Mouse (Mus musculus) heart, adult 2 months (tissue): ENCODE measurements around the gene 1700029I15Rik. TPM values are rescaled to one million over a fixed set of nuclear protein-coding genes. Genes with fewer than 3 reads are reported as not detected.

Experiments used
- DNase-seq, 2 experiments: peaks; one replicate each; pipeline ENCODE4 v3.0.0; 2021
- H3K27ac ChIP-seq: fragments of 200-600 bp; 2 replicates; pipeline ENCODE4 v1.8.1; 2022
- H3K27me3 ChIP-seq: fragments of 200-500 bp; 2 replicates; pipeline ENCODE4 v1.6.1; 2012; ENCODE audit warnings: mild to moderate bottlenecking, low read length, inconsistent platforms, mixed read lengths; ENCODE audit not compliant: control insufficient read depth, insufficient read depth
- H3K36me3 ChIP-seq: fragments of 200-500 bp; 2 replicates; pipeline ENCODE4 v1.6.1; 2012; ENCODE audit warnings: low read length, inconsistent platforms; ENCODE audit not compliant: control insufficient read depth, insufficient read depth
- H3K4me1 ChIP-seq: fragments of 200-500 bp; 2 replicates; pipeline ENCODE4 v1.6.1; 2011; ENCODE audit warnings: low read length; ENCODE audit not compliant: control insufficient read depth, insufficient read depth
- H3K4me3 ChIP-seq: fragments of 200-600 bp; 2 replicates; pipeline ENCODE4 v1.8.1; 2022
- H3K79me2 ChIP-seq: fragments of 200-500 bp; replicated peaks from 2 replicates; pipeline ENCODE4 v1.6.1; 2012; ENCODE audit warnings: mild to moderate bottlenecking, inconsistent platforms, low read length, moderate library complexity, mixed read lengths; ENCODE audit not compliant: control insufficient read depth, insufficient read depth
- H3K9ac ChIP-seq: fragments of 200-500 bp; 2 replicates; pipeline ENCODE4 v1.6.1; 2012; ENCODE audit warnings: low read depth, mild to moderate bottlenecking, control low read depth, inconsistent platforms, low read length, mixed read lengths
- CTCF ChIP-seq: fragments of 200-600 bp; IDR thresholded peaks from 2 replicates; pipeline ENCODE4 v1.8.1; 2022; ENCODE audit warnings: antibody characterized with exemption, mild to moderate bottlenecking, moderate library complexity
- EP300 ChIP-seq: fragments of 200-500 bp; IDR thresholded peaks from 2 replicates; pipeline ENCODE4 v1.6.1; 2011; ENCODE audit warnings: low read depth, low read length, control low read depth; ENCODE audit not compliant: insufficient read depth
- POLR2A ChIP-seq: fragments of 200-500 bp; IDR thresholded peaks from 2 replicates; pipeline ENCODE4 v1.6.1; 2011; ENCODE audit warnings: mild to moderate bottlenecking, low read depth, low read length, control low read depth; ENCODE audit not compliant: insufficient read depth
- WGBS: fragments of 180-500 bp; shearing (Covaris S2); methylation state at CpG from one replicate; pipeline ENCODE4 v1.1.7; 2018; 5-methylcytosine and 5-hydroxymethylcytosine counted together
- intact Hi-C: fragments of 180-260 bp; cut with DNase I; formaldehyde crosslinking; loops from one replicate; pipeline ENCODE4 v1.15.1; 2025
- polyA plus RNA-seq: library from polyadenylated mRNA; depleted of rRNA; stranded (reverse); fragments of >200 nt; gene quantifications from 2 replicates; pipeline ENCODE4 v1.2.3, GENCODE M21; 2012
- total RNA-seq, 2 experiments: library from RNA; stranded (reverse); gene quantifications; 2 replicates each; pipeline ENCODE4 v1.2.3; 2021

The 1700029I15Rik gene
- total and polyA plus RNA-seq, 3 experiments = 0.63 to 2.8 (median 1.1) TPM

DNA sequence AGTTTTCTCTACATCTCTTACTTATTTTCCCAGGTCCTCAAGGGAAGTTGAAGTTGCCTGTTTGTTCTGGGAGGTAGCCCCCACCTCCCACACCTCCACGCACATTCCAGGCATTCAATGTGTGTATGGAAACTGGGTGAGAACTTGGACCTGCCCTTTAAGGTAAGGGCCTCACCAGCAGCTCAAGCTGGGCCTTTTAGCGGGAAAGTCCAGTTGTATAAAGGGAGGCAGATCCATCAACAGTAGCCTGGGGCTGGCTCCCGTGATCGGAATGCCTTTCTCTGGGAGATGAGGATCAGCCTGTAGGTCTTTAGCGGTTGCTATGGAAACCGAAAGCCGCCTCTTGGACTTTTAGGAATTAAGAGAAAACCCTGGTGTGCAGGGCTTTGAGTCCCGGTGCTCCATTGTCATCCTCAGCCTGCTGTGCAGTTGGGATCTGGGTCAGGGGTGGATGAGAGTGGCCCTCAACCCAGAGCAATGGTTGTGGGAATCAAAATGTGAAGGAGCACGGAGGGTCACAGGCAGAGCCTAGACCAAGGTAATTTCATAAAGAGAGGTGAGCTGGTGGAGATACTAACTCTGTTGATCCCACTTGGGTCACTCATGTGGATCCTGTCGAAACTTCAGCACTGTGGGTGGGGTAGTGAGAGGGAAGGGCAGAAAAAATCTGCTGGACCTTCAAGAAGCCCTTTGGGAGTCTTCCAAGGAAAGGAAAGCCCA, 10.2 kb upstream of the 1700029I15Rik start:
- intact Hi-C loops = no loop called here
- Histone ChIP-seq H3K79me2 (no peaks in the 10 kb centered on the region), H3K4me1 (peaks cover 5% of the 10 kb centered on the region), H3K4me3 (no peak overlapping the region), H3K9ac (no peak overlapping the region), H3K36me3 (no peaks in the 10 kb centered on the region), H3K27me3 (peaks cover 11% of the 10 kb centered on the region), H3K27ac (no peak overlapping the region)
- TF ChIP-seq CTCF = no peak
- no peak for TF ChIP-seq POLR2A
- TF ChIP-seq EP300 = no peak
- no peak for DNase-seq
- WGBS = 52% methylated on average over 10 of the region's 10 CpGs

GRCm38 (mm10) chr2:92372767-92373436, 9.4 kb upstream of the 1700029I15Rik start:
- Histone ChIP-seq H3K27ac (no peak overlapping the region; the same call in 1 of the 2 replicates), H3K9ac (no peak overlapping the region), H3K79me2 (no peaks in the 10 kb centered on the region), H3K27me3 (peaks cover 11% of the 10 kb centered on the region), H3K4me3 (no peak overlapping the region), H3K4me1 (peaks cover 5% of the 10 kb centered on the region), H3K36me3 (no peaks in the 10 kb centered on the region)
- intact Hi-C loops = no loop called here
- WGBS = 55% methylated on average over 9 of the region's 9 CpGs
- peak; percentile 48 to 59 for DNase-seq
- no peak for TF ChIP-seq POLR2A
- no peak for TF ChIP-seq CTCF

GRCm38 (mm10) chr2:92373437-92373813, 8.9 kb upstream of the 1700029I15Rik start:
- Histone ChIP-seq H3K4me3 (no peak overlapping the region), H3K27ac (peak overlapping the region; percentile 41; the same call in 1 of the 2 replicates), H3K36me3 (no peaks in the 10 kb centered on the region), H3K79me2 (no peaks in the 10 kb centered on the region), H3K9ac (no peak overlapping the region), H3K27me3 (peaks cover 11% of the 10 kb centered on the region), H3K4me1 (peaks cover 5% of the 10 kb centered on the region)
- DNase-seq = no peak
- 76% methylated on average over 11 of the region's 11 CpGs for WGBS
- no peak for TF ChIP-seq POLR2A
- no peak for TF ChIP-seq EP300
- no peak for TF ChIP-seq CTCF
- intact Hi-C loops = no loop called here

- WGBS = 2% methylated on average over 16 of the region's 16 CpGs
- TF ChIP-seq CTCF (no peak), POLR2A (no peak; the same call in 1 of the 2 replicates), EP300 (no peak)
- Histone ChIP-seq H3K4me3 (peak within 1 kb of the TSS; percentile 81), H3K9ac (peak within 1 kb of the TSS; percentile 62), H3K36me3 (no peaks in the 10 kb centered on the region), H3K79me2 (no peaks in the 10 kb centered on the region), H3K27me3 (peaks cover 11% of the 10 kb centered on the region), H3K4me1 (peaks cover 5% of the 10 kb centered on the region), H3K27ac (peak within 1 kb of the TSS; percentile 93)
- intact Hi-C loops = loop anchor here (2.0 kb wide), 1 partner anchor 60 kb away; the partner anchor contains the start of gene Cry2
- peak in 1 of 2 experiments; percentile 40 for DNase-seq
These were observed 7.8 kb upstream of the 1700029I15Rik start, which contains the start of the genes Pex16 and Large2 for GRCm38 (mm10) chr2:92374514-92374913. Gene Pex16 (plus strand): TSS chr2:92374676. Gene Large2 (minus strand): TSS chr2:92374869.

- 0 out of 2 replicates have a peak, but pooled peaks have one; percentile 15 for TF ChIP-seq EP300
- peak; percentile 28; the same call in 1 of the 2 replicates for TF ChIP-seq CTCF
- peak; percentile 84 for TF ChIP-seq POLR2A
- Histone ChIP-seq H3K27ac (peak overlapping the region; percentile 93), H3K9ac (peak overlapping the region; percentile 62)
These were observed 7.2 kb upstream of the 1700029I15Rik start for GRCm38 (mm10) chr2:92375099-92375623.

More at GRCm38 (mm10) chr2:92375099-92375623, 7.2 kb upstream of the 1700029I15Rik start:
- WGBS = 1% methylated on average over 29 of the region's 29 CpGs
- Histone ChIP-seq H3K36me3 (no peaks in the 10 kb centered on the region), H3K79me2 (no peaks in the 10 kb centered on the region), H3K4me3 (peak overlapping the region; percentile 81), H3K4me1 (peaks cover 5% of the 10 kb centered on the region), H3K27me3 (peaks cover 10% of the 10 kb centered on the region)
- intact Hi-C loops = loop anchor here (2.0 to 5.0 kb wide), 2 partner anchors 47 to 60 kb away; partner anchors contain the start of gene Cry2
- peak; percentile 96 to 97 for DNase-seq
